Mouse (Mus musculus) bone marrow, adult 2 months (tissue): ENCODE measurements around the gene Mier3.

ENCODE experiments used
- CTCF ChIP-seq: fragments of 200-500 bp; IDR thresholded peaks from 2 replicates; pipeline ENCODE4 v1.5.1; 2011; ENCODE audit warnings: low read length, control low read depth; ENCODE audit not compliant: control insufficient read depth, insufficient read depth
- POLR2A ChIP-seq: fragments of 200-500 bp; IDR thresholded peaks from 2 replicates; pipeline ENCODE4 v1.6.1; 2011; ENCODE audit warnings: low read depth, mild to moderate bottlenecking, control low read depth, low read length, borderline replicate concordance; ENCODE audit not compliant: control insufficient read depth

DNA sequence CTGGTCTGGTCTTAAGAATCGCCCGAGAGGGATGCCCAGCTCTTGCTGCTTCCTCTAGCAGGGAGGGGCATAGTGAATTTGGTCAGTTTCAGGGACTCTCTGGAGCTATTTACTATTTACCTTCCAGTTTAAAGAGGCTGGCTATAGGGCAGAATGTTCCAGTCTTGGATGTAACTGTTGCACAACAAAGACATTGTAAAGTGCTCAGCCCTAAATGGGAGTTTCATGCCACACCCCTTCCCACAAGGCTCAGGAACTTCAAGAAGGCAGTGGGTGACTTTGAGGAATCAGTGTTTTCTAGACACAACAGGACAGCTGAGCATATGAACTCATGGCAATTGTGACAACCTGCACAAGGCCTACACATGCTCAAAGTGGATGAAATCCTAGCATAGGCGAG is 3.9 kb upstream of the Mier3 start:
- TF ChIP-seq CTCF: no peak
- TF ChIP-seq POLR2A: no peak
